Mouse (Mus musculus) thymus, adult 2 months (tissue): ENCODE results near the gene Hint3. TPM values are rescaled to one million over a fixed set of nuclear protein-coding genes. Genes with fewer than 3 reads are reported as not detected.
"Not testable (repeated sequence)": the region's sequence is repeated elsewhere in the genome, so short reads cannot be mapped to it uniquely, and the experiment has no call there.

Source experiments
- DNase-seq: peaks from one replicate; pipeline ENCODE4 v3.0.0; 2021
- H3K27ac ChIP-seq: fragments of 200-500 bp; 2 replicates; pipeline ENCODE4 v1.5.1; 2012; ENCODE audit warnings: low read length, control low read depth; ENCODE audit not compliant: control insufficient read depth, insufficient read depth
- H3K27me3 ChIP-seq: fragments of 200-500 bp; 2 replicates; pipeline ENCODE4 v1.6.1; 2012; ENCODE audit warnings: mild to moderate bottlenecking, low read length, moderate library complexity, mixed read lengths; ENCODE audit not compliant: control insufficient read depth, insufficient read depth
- H3K36me3 ChIP-seq: fragments of 200-500 bp; 2 replicates; pipeline ENCODE4 v1.6.1; 2012; ENCODE audit warnings: mild to moderate bottlenecking, low read length, moderate library complexity; ENCODE audit not compliant: control insufficient read depth, insufficient read depth
- H3K4me1 ChIP-seq: fragments of 200-500 bp; replicated peaks from 2 replicates; pipeline ENCODE4 v1.6.1; 2012; ENCODE audit warnings: low read length; ENCODE audit not compliant: control insufficient read depth, insufficient read depth
- H3K4me3 ChIP-seq: fragments of 200-500 bp; 2 replicates; pipeline ENCODE4 v1.5.1; 2012; ENCODE audit warnings: mild to moderate bottlenecking, low read length, control low read depth, moderate library complexity; ENCODE audit not compliant: control insufficient read depth, insufficient read depth
- CTCF ChIP-seq: fragments of 200-500 bp; IDR thresholded peaks from 2 replicates; pipeline ENCODE4 v1.5.1; 2012; ENCODE audit warnings: mild to moderate bottlenecking, control low read depth, low read length, moderate library complexity, borderline replicate concordance; ENCODE audit not compliant: control insufficient read depth, poor library complexity, insufficient read depth; ENCODE audit errors: extremely low read depth
- POLR2A ChIP-seq: fragments of 200-500 bp; IDR thresholded peaks from 2 replicates; pipeline ENCODE4 v1.6.1; 2012; ENCODE audit warnings: mild to moderate bottlenecking, low read length, control low read depth, moderate library complexity; ENCODE audit not compliant: control insufficient read depth, poor library complexity, insufficient read depth; ENCODE audit errors: extremely low read depth
- WGBS: fragments of 180-500 bp; shearing (Covaris S2); methylation state at CpG from one replicate; pipeline ENCODE4 v1.1.7; 2018; 5-methylcytosine and 5-hydroxymethylcytosine counted together
- polyA plus RNA-seq: library from polyadenylated mRNA; depleted of rRNA; stranded (reverse); fragments of >200 nt; gene quantifications from 2 replicates; pipeline ENCODE4 v1.2.3, GENCODE M21; 2012

Hint3 gene
- polyA plus RNA-seq, 1 experiment: 8.8 TPM

- Histone ChIP-seq H3K4me1 (no peaks in the 10 kb centered on the region), H3K27me3 (no peaks in the 10 kb centered on the region), H3K36me3 (peaks cover 15% of the 10 kb centered on the region), H3K27ac (no peak overlapping the region), H3K4me3 (no peak overlapping the region)
- no peak for DNase-seq
- WGBS: 95% methylated on average over 2 of the region's 2 CpGs
- TF ChIP-seq CTCF (no peak), POLR2A (no peak)
These were observed 18.2 kb upstream of the Hint3 start for GRCm38 (mm10) chr10:30647681-30648080.

GRCm38 (mm10) chr10:30638216-30638615, 8.8 kb upstream of the Hint3 start:
- H3K36me3 ChIP-seq: no peaks in the 10 kb centered on the region
- WGBS: 90% methylated on average over 3 of the region's 3 CpGs
- no peak overlapping the region for H3K27ac ChIP-seq

GRCm38 (mm10) chr10:30636474-30637154, 7.2 kb upstream of the Hint3 start:
- H3K36me3 ChIP-seq, H3K4me3 ChIP-seq, H3K4me1 ChIP-seq, H3K27me3 ChIP-seq, DNase-seq, H3K27ac ChIP-seq: not testable (repeated sequence)
- 97% methylated on average over 1 of the region's 1 CpGs for whole genome bisulfite sequencing

More at GRCm38 (mm10) chr10:30638216-30638615, 8.8 kb upstream of the Hint3 start:
- DNase-seq: no peak
- Histone ChIP-seq H3K27me3 (no peaks in the 10 kb centered on the region), H3K4me3 (no peak overlapping the region), H3K4me1 (no peaks in the 10 kb centered on the region)
- TF ChIP-seq POLR2A (no peak), CTCF (no peak)

GRCm38 (mm10) chr10:30632718-30633117, 3.3 kb upstream of the Hint3 start:
- Histone ChIP-seq H3K4me1 (no peaks in the 10 kb centered on the region), H3K36me3 (no peaks in the 10 kb centered on the region), H3K27ac (no peak overlapping the region), H3K4me3 (no peak overlapping the region), H3K27me3 (no peaks in the 10 kb centered on the region)
- TF ChIP-seq CTCF: no peak
- no peak for TF ChIP-seq POLR2A
- no peak for DNase-seq
- WGBS: 100% methylated on average over 1 of the region's 1 CpGs

- no peak for TF ChIP-seq CTCF
- no peak overlapping the region for H3K4me3 ChIP-seq
- H3K27me3 ChIP-seq: no peaks in the 10 kb centered on the region
- DNase-seq: no peak
- H3K36me3 ChIP-seq: no peaks in the 10 kb centered on the region
- no peak overlapping the region for H3K27ac ChIP-seq
- H3K4me1 ChIP-seq: no peaks in the 10 kb centered on the region
These were observed 545 bp upstream of the Hint3 start for GRCm38 (mm10) chr10:30629977-30630376.

- 95% methylated on average over 11 of the region's 11 CpGs for WGBS
- DNase-seq, H3K36me3 ChIP-seq, H3K4me3 ChIP-seq, H3K27me3 ChIP-seq, H3K4me1 ChIP-seq, H3K27ac ChIP-seq: not testable (repeated sequence)
These were observed 988 bp downstream of the Hint3 start for GRCm38 (mm10) chr10:30628444-30628843.

GRCm38 (mm10) chr10:30627548-30627947, 1.9 kb downstream of the Hint3 start:
- DNase-seq: no peak
- no peaks in the 10 kb centered on the region for H3K36me3 ChIP-seq
- no peak overlapping the region for H3K27ac ChIP-seq
- no peak overlapping the region for H3K4me3 ChIP-seq
- H3K4me1 ChIP-seq: no peaks in the 10 kb centered on the region
- no peaks in the 10 kb centered on the region for H3K27me3 ChIP-seq
- TF ChIP-seq POLR2A (no peak), CTCF (no peak)
- WGBS: 14% methylated on average over 1 of the region's 1 CpGs
